Mouse (Mus musculus): ENCODE results near the gene Olfr1424. TPM values are rescaled to one million over a fixed set of nuclear protein-coding genes. Genes with fewer than 3 reads are reported as not detected.

Gene Olfr1424
- polyA plus RNA-seq, 1 experiment from 2014 or later: not detected

GRCm38 (mm10) chr19:12016192-12016591 is 46.3 kb downstream of the Olfr1424 start:
- TF ChIP-seq CTCF (IDR thresholded peaks at IDR 0.05; ENCODE audit: low read depth) (no peak), EP300 (optimal IDR thresholded peaks at IDR 0.05) (no peak)
- H3K9ac ChIP-seq (ENCODE audit: low read length): no peak overlapping the region
- 82% methylated on average over 4 of the region's 4 CpGs for WGBS
- H3K36me3 ChIP-seq (ENCODE audit: control insufficient read depth, insufficient read depth, low read length): no peaks in the 10 kb centered on the region
- no peak overlapping the region for H3K4me2 ChIP-seq (replicated peaks; ENCODE audit: low read depth)
- no peaks in the 10 kb centered on the region for H3K4me1 ChIP-seq (replicated peaks; ENCODE audit: control insufficient read depth, insufficient read depth)
- no peak for DNase-seq (ENCODE audit: low spot score)
- H3K9me3 ChIP-seq (ENCODE audit: control insufficient read depth, low read length): no peaks in the 10 kb centered on the region
- H3K27me3 ChIP-seq (ENCODE audit: control insufficient read depth, insufficient read depth, low read length): no peaks in the 10 kb centered on the region
- no peak for ATAC-seq (ENCODE audit: low FRiP score, low TSS enrichment)
- no peak overlapping the region for H3K4me3 ChIP-seq (ENCODE audit: low read depth, low read length)
- H3K27ac ChIP-seq (replicated peaks): no peak overlapping the region

GRCm38 (mm10) chr19:12015708-12016107 is 46.8 kb downstream of the Olfr1424 start:
- WGBS: 75% methylated on average over 8 of the region's 8 CpGs
- no peaks in the 10 kb centered on the region for H3K36me3 ChIP-seq (ENCODE audit: control insufficient read depth, insufficient read depth, low read length)
- no peaks in the 10 kb centered on the region for H3K27me3 ChIP-seq (ENCODE audit: control insufficient read depth, insufficient read depth, low read length)
- H3K27ac ChIP-seq (replicated peaks): no peak overlapping the region
- no peak for TF ChIP-seq EP300 (optimal IDR thresholded peaks at IDR 0.05)
- TF ChIP-seq CTCF (IDR thresholded peaks at IDR 0.05; ENCODE audit: low read depth): peak; percentile 56
- DNase-seq (ENCODE audit: low spot score) (no peak), ATAC-seq (ENCODE audit: low FRiP score, low TSS enrichment) (no peak)
- no peaks in the 10 kb centered on the region for H3K4me1 ChIP-seq (replicated peaks; ENCODE audit: control insufficient read depth, insufficient read depth)
- H3K4me3 ChIP-seq (ENCODE audit: low read depth, low read length): no peak overlapping the region
- no peak overlapping the region for H3K9ac ChIP-seq (ENCODE audit: low read length)
- H3K4me2 ChIP-seq (replicated peaks; ENCODE audit: low read depth): no peak overlapping the region
- no peaks in the 10 kb centered on the region for H3K9me3 ChIP-seq (ENCODE audit: control insufficient read depth, low read length)

DNA sequence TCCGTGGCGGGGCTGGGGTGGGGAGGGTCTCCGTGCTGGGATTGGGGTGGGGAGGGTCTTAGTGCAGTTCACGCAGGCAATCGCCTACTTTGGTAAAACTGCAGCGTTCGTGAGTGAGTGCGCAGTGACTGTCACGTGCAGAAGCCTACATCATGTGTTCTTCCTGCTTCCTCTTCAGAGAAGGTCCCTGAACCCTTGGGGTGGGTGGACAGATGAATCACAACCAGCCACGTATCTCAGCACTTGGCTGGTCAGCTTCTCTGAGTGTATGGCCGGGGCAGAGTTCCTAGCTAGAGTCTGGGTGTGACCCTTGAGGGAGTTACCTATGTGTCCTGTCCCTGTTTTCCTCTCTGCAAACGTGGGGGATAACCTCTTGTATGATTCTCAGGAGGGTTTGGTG is 49.3 kb downstream of the Olfr1424 start:
- Histone ChIP-seq H3K4me2 (replicated peaks; ENCODE audit: low read depth) (peak overlapping the region; percentile 77), H3K4me3 (ENCODE audit: low read depth, low read length) (peak overlapping the region; percentile 53), H3K27me3 (ENCODE audit: control insufficient read depth, insufficient read depth, low read length) (no peaks in the 10 kb centered on the region), H3K27ac (replicated peaks) (peak overlapping the region; percentile 24; the same call in 1 of the 2 replicates), H3K36me3 (ENCODE audit: control insufficient read depth, insufficient read depth, low read length) (no peaks in the 10 kb centered on the region), H3K9me3 (ENCODE audit: control insufficient read depth, low read length) (no peaks in the 10 kb centered on the region), H3K9ac (ENCODE audit: low read length) (peak overlapping the region; percentile 51), H3K4me1 (replicated peaks; ENCODE audit: control insufficient read depth, insufficient read depth) (no peaks in the 10 kb centered on the region)
- ATAC-seq (ENCODE audit: low FRiP score, low TSS enrichment) (peak; percentile 21), DNase-seq (ENCODE audit: low spot score) (peak; percentile 65)
- TF ChIP-seq EP300 (optimal IDR thresholded peaks at IDR 0.05): no peak
- no peak for TF ChIP-seq CTCF (IDR thresholded peaks at IDR 0.05; ENCODE audit: low read depth)
- WGBS: 1% methylated on average over 10 of the region's 12 CpGs

DNA sequence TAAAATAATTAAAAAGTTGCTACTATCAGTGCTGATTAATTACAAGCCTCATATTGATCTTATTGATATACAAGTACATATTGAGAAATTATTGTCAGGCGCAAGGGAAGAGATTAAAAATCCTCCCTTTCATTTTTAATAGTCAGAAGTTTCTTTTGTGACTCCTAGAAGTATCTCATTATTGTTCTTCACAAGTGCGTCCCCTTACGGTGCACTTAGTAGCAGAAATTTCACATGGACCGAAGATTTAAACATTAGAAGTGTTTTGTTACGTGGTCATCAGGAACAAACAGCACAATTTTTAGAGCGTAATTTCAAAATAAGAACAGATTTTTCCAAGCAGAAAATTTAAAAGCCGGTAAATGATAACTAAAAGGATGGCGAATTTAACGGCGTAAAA is 49.9 kb downstream of the Olfr1424 start:
- Histone ChIP-seq H3K36me3 (ENCODE audit: control insufficient read depth, insufficient read depth, low read length) (no peaks in the 10 kb centered on the region), H3K27ac (replicated peaks) (peak overlapping the region; percentile 49), H3K9ac (ENCODE audit: low read length) (peak overlapping the region; percentile 51; the same call in 1 of the 2 replicates), H3K27me3 (ENCODE audit: control insufficient read depth, insufficient read depth, low read length) (no peaks in the 10 kb centered on the region), H3K4me3 (ENCODE audit: low read depth, low read length) (peak overlapping the region; percentile 53), H3K4me2 (replicated peaks; ENCODE audit: low read depth) (peak overlapping the region; percentile 77), H3K4me1 (replicated peaks; ENCODE audit: control insufficient read depth, insufficient read depth) (no peaks in the 10 kb centered on the region), H3K9me3 (ENCODE audit: control insufficient read depth, low read length) (no peaks in the 10 kb centered on the region)
- WGBS: under 1% methylated on average over 10 of the region's 10 CpGs
- no peak for ATAC-seq (ENCODE audit: low FRiP score, low TSS enrichment)
- no peak for TF ChIP-seq CTCF (IDR thresholded peaks at IDR 0.05; ENCODE audit: low read depth)
- no peak for TF ChIP-seq EP300 (optimal IDR thresholded peaks at IDR 0.05)
- DNase-seq (ENCODE audit: low spot score): no peak

- peak overlapping the region; percentile 77 for H3K4me2 ChIP-seq (replicated peaks; ENCODE audit: low read depth)
- peak; percentile 82 for ATAC-seq (ENCODE audit: low FRiP score, low TSS enrichment)
- WGBS: 1% methylated on average over 49 of the region's 49 CpGs
- peak; percentile 92 for DNase-seq (ENCODE audit: low spot score)
- H3K9me3 ChIP-seq (ENCODE audit: control insufficient read depth, low read length): no peaks in the 10 kb centered on the region
- no peaks in the 10 kb centered on the region for H3K36me3 ChIP-seq (ENCODE audit: control insufficient read depth, insufficient read depth, low read length)
- peak overlapping the region; percentile 53 for H3K4me3 ChIP-seq (ENCODE audit: low read depth, low read length)
- peak overlapping the region; percentile 83 for H3K27ac ChIP-seq (replicated peaks)
- H3K27me3 ChIP-seq (ENCODE audit: control insufficient read depth, insufficient read depth, low read length): no peaks in the 10 kb centered on the region
- H3K9ac ChIP-seq (ENCODE audit: low read length): peak overlapping the region; percentile 54
- no peaks in the 10 kb centered on the region for H3K4me1 ChIP-seq (replicated peaks; ENCODE audit: control insufficient read depth, insufficient read depth)
- TF ChIP-seq EP300 (optimal IDR thresholded peaks at IDR 0.05) (peak; percentile 15), CTCF (IDR thresholded peaks at IDR 0.05; ENCODE audit: low read depth) (peak; percentile 83)
These were observed 50.6 kb downstream of the Olfr1424 start for GRCm38 (mm10) chr19:12011560-12012556.
